Mouse (Mus musculus): ENCODE measurements around the gene Vps37b.

DNA sequence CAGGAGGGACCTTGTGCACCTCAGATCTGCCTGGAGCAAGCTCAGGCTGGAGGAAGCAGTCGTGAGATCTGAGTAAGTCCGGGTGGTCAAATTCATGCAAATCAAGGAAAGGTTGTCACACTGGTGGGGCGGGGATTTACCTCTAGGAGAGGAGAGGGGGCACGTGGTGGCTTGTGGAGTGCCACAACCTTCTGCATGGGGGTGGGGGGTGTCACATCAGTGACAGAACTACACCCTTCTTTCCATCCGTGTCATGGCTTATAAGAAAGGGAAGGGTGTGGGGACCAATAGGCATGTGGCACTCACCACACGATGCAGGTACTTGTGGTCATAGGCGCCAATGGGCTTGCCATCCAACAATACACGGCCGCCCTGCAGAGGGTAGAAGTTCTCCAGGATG is 43.6 kb upstream of the Vps37b start:
- TF ChIP-seq CTCF (conservative IDR thresholded peaks at IDR 0.05; ENCODE audit: low read length), result no peak
- no peak for TF ChIP-seq NANOG (IDR thresholded peaks at IDR 0.05; ENCODE audit: borderline replicate concordance, low read length)
